Mouse (Mus musculus): ENCODE measurements around the gene Soat1.
"Not testable (repeated sequence)": the region's sequence is repeated elsewhere in the genome, so short reads cannot be mapped to it uniquely, and the experiment has no call there.

Gene Soat1

DNA sequence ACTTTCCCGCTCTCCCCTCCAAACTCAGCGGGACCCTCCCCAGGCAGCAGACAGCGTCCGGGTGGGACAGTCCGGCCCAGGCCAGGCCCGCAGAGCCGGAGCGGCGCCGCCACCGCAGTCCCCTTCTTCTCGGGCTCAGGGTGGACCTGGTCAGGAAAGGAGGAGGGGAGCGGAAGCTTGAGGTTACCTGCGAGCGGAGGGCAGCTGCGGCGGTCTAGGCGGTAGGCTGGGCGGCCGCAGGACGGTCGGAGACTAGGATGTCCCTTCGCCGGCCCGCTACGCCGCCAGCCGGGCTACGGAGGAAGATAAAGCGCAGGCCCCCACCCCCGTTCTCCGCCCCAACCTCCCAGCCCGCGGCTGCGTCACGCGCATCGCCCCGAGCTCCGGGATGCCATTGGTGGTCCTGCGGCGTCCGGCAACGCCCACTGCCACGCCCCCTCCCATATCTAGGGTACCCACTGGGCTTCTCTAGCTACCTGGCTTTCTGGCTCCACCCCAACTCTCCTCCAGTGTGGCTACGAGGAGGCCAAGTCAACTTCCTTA, at the start of gene Soat1:
Gene Soat1, minus strand, starts transcription at position 371 of the 543 bp plus-strand sequence.
- peak; percentile 62 to 76 for DNase-seq (ENCODE audit: low spot score in 2 of 2)

DNA sequence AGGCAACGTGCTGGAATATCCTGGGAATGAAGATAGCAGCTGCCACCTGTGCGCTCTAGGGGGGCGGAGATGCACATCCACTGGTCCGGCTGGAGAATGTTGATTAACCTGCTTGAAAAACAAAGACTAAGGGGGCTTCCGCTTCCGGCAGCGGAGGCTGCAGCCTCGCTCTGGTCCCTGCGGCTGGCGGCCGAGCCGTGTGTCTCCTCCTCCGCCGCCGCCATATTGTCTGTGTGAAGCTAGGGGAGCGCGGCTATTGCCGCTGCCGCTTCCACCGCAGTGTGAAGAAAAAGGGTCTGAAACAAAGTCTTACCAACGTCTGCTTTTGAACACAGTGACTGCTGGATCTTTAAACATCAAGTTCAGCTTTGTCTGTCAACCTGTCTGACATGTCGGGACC, 49.7 kb upstream of the Soat1 start, which contains the start of gene Gm10031:
Gene Gm10031, plus strand, starts transcription at position 171 of the 400 bp plus-strand sequence.
- DNase-seq (ENCODE audit: low spot score in 2 of 2), result not testable (repeated sequence)

DNA sequence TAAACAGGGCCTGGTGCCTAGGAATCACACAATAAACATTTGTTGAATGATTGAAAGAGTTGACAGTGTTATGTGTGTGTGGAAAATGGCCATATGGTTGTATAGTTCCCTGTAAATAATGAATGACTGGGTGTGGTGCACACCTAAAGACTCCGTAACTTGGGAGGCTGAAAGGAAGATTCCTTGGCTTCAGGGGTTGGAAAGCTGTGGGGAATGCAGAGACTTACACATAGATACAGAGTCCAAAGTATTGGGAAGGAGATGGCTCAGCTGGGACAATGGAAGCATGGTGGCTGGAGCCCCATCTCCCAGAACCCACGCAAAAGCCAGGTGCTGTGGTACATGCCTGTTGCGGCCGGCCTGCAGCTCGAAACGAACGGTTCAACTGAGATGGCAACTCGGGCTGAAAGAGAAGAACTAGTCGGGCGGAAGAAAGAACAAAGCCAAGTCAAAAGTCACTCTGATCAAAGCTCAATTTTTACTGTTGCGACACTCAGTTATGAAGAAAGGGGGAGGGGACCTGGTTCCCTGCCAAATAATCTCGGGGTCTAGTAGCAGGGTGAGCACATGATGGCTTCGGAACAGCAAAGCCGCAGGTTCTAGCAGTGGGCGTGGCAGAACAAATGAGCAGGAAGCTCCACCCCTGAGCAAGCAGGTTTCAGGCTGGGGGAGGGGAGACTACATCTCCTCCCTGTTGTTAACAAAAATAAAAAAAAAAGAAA, 47.8 kb upstream of the Soat1 start:
- DNase-seq (ENCODE audit: low spot score in 2 of 2), result no peak

DNA sequence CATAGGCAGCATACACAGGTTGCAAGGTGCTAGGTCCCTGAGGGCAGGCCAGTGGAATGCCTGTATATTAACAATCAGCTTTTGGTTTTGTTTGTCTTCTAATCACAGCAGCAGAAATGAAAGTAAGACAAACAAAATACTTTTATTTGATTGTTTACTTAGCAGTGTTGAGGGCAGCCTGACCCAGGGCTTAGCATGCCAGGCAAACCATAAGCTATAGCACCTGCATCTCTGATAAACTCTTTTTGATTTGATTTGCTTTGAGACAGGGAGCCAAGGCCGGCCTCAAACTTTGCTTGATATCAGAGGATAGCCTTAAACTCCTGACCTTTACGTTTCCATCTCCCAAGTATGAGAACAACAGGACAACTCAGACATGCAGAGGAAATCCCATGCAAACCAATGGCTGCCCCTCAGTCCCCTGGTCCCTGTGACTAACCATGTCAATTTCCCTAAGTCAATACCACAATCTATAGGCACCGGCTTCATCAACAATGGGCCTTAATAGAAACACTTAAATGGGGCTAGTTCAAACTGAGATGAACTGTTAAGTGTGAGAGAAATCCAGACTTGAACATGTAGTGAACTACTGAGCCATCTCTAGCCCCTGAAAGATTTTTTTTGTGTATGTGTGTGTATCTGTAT, 46.1 kb upstream of the Soat1 start:
- DNase-seq (ENCODE audit: low spot score in 2 of 2), result no peak

DNA sequence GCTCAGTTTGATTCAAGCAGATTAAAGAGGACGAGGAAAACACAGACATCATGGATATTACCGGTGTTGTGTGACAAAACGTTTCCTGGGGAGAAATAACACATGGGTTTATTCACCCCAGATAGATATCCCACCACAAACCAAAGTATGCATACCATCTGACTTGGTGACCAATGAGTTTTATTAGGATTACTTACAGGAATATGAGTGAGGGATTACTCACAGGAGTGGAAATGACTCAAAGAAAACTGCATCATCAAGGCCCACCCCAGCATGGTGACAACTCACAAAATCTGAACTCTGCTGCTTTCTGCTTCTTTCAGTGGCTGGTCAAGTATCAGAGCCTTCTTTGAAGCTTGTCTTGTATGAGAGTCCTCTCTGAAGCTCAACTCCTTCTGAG, 33.6 kb upstream of the Soat1 start:
- no peak for DNase-seq (ENCODE audit: low spot score in 2 of 2)

DNA sequence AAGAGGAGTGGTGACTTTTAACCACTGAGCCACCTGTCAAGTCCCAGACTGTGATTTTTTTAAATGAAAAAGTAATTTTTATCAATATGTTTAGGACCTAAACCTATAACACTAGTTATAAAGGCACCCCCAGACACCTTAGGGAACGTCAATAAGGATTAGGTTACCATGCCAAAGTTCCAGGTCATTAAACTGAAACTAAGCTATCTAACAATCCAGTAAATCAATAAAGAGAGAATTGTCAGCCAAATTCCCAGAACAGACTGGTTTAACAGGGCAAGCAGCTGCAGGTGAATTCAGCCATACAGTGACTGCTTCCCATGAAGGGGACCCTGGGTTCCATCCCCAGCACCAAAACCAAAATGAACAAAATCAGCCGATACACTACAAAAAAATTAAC, 31.8 kb upstream of the Soat1 start:
- DNase-seq (ENCODE audit: low spot score in 2 of 2), result no peak

DNA sequence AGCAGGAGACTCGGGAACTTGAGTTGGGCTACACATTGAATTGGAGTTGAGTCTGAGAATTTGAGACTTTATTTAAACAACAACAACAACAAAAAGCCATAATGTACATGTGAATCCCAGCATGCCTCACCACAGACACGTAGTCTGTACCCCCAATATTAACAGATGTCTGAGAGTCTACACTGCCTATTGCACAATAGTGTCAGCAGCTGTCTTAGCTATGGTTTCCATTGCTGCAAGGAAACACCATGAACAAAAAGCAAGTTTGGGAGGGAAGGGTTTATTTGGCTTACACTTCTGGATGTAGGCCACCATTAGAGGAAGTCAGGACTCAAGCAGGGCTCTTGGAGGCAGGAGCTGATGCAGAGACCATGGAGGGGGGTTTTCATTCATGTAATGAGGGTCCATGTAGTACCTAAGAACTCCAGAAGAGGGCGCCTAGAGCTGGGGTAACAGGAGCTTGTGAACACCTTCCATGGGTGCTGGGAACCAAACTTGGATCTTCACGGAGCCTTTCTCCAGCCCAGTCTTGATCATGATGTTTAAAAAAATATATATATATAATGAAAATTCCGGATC, 30.9 kb upstream of the Soat1 start:
- no peak for DNase-seq (ENCODE audit: low spot score in 2 of 2)

DNA sequence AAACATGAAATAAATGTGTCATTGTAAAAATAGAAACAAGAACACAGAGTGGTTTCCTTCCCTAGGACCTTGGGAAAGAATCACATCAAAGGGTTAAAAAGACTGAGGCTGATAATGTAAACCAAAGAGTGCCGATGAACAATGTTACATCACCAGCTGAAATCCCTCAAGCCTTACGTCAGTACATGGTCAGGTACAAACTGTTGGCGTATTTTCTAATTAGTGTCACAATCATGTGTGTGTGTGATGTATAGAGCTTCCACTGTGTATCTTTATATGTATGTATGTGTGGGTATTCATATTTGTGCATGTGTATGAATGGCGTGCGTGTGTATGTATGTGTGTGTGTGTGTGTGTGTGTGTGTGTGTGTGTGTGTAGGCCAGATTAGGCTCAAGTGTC, 22.8 kb upstream of the Soat1 start:
- no peak for DNase-seq (ENCODE audit: low spot score in 2 of 2)

DNA sequence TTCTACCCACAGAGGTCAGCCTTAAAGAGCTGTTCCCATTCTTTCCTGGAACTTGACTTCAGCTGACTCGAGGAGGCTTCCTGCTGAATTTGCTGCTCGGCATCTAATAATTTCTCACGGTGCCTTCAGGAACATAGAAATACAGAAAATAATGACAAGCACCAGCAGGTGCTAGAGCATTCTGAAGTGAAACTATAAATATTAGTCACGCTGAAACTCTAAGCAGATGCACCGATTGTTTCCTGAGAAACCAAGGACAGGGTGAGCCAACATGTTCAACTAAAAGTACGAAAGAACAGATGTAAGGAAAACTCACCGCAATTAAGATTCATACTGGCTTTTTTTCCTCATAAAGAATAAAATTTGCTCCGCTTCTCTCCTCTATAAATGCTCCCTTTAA, 20.9 kb upstream of the Soat1 start:
- no peak for DNase-seq (ENCODE audit: low spot score in 2 of 2)

DNA sequence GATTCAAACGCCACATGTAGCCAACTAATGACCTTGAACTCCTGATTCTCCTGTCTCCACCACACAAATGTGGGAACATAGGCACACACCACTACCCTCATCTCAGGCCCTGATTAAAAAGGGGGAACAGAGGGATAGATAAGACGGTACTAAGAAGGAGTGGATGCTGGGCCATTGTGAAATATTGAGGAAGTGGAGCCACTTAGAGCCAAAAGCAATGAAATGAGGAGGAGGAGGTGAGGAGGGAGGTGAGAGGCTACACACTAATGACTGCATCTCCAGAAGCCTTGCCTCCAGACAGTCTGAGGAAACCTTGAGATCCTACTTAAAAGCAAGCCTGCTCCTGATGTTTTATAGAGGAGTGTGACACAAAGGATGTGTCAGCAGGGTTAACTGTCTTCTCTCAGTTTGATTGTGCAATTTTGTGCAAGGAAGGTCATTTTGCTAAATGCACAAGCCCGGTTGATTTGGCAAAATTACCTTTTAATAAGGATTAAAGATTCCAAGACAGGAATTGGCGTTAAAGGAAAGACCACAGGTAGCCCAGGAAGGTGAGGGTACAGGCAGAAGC, 17.2 kb upstream of the Soat1 start:
- no peak for DNase-seq (ENCODE audit: low spot score in 2 of 2)

DNA sequence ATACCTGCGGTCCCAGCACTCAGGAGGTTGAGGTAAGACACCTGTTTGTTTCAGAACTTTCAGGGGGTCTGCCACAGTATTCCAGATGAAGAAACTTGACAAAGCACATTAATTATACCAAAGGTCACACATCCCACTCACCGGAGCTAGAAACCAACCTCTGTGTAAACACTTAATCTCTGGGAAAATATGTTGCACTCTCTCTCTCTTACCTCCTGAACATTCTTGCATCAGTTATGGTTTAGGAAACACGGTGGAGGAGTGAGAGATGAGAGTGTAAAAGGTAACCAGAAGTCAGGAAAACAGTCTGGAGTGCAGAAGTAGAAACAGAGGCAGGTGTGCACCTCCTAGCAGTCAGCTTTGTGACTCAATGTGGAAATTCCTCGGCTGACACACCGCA, 13.9 kb upstream of the Soat1 start:
- no peak for DNase-seq (ENCODE audit: low spot score in 2 of 2)

DNA sequence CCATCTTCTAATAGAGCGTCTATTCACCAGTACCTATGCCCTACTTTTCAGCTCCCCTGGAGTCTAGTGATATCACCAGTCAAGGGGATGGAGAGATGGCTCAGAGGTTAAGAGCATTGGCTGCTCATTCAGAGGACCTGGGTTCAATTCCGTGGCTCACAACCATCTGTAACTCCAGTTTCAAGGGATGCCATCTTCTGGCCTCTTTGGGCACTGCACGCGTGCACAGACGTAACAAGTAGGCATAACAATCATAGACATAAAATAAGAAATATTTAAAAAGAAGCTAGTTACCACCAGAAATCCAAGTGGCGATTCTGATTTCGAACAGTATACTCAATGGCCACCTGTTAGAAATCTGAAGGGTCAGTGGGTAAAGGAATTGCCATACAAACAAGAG, 13.4 kb upstream of the Soat1 start:
- no peak for DNase-seq (ENCODE audit: low spot score in 2 of 2)

DNA sequence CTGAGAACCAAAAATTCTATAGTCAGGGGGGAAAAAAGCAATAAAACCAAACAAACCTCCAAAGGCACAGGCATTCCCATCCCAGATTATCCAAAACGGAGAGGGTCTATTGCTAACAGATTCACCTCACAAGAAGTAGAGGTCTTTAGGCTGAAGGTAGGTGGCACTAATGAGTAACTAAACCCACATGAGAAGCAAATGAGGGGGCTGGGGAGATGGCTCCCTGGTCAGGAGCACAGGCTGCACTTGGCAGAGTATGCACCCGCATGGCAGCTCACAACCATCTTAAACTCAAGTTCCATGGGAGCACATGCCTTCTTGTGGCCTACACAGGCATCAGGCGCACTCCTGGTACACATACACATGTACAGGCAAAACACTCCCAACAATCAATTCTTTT, 7.7 kb upstream of the Soat1 start:
- DNase-seq (ENCODE audit: low spot score in 2 of 2), result no peak

DNA sequence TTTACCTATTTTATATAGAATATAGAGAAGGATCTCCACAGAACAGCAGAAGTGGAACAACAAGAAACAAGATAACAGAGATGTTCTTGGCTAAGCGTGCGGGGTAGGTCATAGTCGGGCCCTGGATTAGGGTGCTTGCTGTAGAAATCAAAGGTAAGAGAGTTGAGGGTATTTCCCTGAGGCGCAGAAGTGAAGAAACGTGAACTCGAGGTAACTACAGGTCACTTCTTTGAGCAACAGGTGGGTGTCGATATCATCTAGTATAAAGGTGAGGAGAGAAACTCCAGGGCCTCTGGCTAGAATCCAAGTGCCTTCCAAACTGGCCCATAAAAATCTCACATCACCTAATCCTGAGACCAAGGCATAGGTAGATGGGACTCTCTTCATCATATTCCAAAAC, 2.4 kb upstream of the Soat1 start:
- DNase-seq (ENCODE audit: low spot score in 2 of 2), result no peak

DNA sequence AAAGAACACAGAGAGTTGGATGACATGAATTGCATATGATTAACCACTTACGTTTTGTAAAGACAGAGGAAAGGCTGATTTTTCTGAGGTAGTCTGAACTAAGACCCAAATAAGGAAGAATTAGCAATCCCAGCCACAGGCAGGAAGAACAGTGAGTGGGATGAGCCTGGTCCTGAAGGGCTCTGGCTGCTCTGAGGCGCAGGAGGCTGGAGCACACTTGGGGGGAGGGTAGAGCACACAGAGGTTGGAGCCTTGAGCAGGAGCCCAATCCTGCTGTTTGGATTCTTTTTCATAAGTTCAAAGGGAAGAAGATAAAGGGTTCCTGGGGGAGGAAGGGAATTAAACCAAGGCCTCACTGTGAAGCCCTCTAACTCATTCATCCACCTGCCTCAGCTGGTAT, 1.9 kb upstream of the Soat1 start:
- no peak for DNase-seq (ENCODE audit: low spot score in 2 of 2)

DNA sequence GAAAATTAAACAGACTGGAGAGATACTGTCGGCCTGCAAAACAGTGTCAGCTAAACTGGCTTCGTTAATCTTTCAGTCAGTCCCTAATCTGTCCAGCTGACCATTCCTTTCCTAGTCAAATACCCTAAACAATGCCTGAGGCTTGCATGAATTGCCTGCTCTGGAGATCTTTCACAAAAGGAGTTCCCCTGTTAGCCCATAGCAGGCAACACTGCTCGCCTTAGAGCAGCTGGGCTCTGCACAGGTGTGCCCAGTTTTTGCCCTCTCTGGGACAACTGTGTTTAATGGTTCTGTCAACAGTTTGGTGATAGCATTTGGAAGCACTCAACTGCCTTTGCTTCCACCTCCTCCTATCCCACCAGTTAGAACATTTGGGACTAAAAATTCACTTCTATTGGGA, 723 bp upstream of the Soat1 start:
- no peak for DNase-seq (ENCODE audit: low spot score in 2 of 2)

DNA sequence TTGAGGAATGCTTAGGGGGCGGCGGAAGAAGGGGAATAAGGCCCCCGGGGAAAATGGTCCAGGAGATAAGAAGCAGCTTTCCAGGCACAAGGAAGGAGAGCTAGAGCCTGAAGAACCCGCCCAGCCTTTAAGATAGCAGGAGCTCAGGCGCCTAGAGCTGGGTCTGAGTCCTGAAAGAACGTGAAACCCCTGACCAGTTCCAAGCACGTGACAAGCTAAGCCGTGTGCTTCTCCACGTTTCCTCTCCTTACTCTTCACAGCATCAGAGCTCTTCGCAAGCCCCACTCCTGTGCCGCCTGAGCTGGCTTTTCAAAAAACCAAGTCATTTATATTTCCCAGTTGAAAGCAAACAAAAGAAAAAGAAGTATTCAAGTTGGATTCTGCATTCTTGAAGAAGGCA, 1.1 kb downstream of the Soat1 start:
- no peak for DNase-seq (ENCODE audit: low spot score in 2 of 2)

DNA sequence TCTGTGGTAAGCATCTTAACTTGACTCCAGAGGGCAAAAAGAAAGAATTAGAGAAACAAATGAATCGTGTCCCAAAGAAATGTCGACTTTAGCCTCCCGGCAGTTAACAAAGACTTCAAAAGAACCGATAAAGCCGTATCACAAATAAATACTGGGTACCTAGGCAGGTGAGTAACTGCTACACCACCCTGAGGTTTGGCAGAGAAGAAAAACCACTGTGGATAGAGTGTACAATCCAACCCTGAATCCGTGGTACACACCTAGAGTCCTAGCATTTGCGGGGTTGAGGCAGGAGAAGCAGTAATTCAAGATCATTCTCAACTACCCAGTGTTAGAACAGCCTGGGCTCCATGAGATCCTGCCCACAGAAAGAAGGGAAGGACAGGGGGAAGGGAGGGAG, 2.2 kb downstream of the Soat1 start:
- DNase-seq (ENCODE audit: low spot score in 2 of 2), result no peak

DNA sequence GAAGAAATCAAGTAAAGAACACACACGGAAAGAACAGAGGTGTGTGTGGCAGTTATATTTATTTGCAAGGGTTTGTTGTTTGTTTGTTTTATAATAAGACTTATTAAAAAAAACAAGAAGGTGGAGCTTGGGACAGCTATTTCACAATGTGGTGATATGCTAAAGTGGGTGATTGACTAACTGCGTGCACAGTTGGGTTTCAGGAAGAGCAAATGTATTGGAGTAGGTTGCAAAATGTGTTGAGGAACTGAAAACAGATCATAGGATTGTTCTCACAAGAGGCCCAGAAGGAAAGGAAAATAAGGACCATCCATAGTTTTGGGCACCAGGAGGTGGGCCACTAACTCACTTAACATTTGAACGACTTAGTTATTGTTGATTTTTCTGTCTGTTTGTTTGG, 3.1 kb downstream of the Soat1 start:
- no peak for DNase-seq (ENCODE audit: low spot score in 2 of 2)

DNA sequence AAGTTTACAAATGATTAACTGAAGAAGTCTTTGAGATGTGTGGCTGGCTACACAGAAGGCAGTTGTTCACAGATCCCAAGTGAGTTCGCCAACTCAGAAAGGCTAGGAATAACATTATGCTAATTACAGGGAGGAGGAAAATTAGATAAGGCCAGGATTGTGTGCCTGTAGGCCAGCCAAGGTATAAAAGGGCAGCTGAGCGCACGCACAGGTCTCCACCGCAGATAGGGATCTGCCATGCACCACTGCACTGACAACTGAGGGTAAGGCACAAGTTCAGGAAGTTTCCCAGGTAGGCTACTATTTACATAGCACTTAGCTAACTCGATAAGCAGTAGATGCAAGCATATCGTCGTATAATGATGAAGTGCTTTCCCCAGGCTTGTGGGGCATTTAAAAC, 3.6 kb downstream of the Soat1 start:
- DNase-seq (ENCODE audit: low spot score in 2 of 2), result no peak

DNA sequence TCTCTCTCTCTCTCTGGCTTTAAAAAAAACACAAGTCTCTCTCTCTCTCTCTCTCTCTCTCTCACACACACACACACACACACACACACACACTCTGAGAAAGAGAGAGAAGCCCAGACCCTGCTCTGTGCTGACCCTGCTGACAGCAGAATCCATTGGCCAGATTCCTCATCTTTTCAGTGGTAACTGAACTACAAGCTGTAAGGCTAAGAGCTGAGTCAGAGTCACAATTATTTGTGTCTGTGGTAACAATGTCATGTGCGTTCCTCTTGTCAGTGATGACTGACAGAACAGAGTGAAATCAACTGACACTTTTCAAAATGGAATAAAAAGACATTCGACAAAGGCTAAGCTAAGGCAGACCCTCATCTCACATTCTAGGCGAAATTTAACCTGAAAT, 5.6 kb downstream of the Soat1 start:
- DNase-seq (ENCODE audit: low spot score in 2 of 2), result no peak

DNA sequence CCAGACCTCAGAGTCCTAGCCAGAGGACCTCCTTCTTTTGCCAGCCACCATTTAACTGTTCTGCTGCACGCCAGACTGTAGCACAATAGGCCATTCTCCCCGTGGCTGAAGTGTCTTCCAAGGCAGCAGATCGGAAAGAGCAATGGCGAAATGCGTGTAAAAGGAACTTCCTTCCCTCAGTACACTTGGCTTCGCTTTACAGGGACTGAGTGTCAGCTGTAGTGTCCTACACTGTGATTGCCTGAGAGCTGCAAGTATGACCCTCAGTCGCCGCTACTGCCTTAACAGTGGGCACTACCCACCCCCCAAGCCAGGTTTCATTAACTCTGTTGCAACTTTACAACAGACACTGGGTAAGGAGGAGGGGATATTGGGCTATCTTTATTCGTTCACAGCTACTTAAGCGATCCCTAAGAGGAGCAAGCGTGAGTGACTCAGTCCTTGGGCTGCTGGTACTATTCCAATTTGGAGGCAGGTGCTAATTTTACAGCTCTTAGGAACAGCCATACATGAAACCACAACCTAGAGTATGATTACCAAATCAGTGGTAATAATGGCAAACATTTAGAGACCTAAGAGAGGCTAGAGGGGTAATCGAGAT, 6.4 kb downstream of the Soat1 start:
- DNase-seq (ENCODE audit: low spot score in 2 of 2), result no peak

All from cerebellum, postnatal 4 days (tissue).